Mouse (Mus musculus): ENCODE measurements at regions not wholly inside any gene's neighbourhood (a gene's known extent, or its start where the extent isn't known, plus 50 kb on each side); places are given as distances from the start of the nearest gene placed in this dataset.

DNA sequence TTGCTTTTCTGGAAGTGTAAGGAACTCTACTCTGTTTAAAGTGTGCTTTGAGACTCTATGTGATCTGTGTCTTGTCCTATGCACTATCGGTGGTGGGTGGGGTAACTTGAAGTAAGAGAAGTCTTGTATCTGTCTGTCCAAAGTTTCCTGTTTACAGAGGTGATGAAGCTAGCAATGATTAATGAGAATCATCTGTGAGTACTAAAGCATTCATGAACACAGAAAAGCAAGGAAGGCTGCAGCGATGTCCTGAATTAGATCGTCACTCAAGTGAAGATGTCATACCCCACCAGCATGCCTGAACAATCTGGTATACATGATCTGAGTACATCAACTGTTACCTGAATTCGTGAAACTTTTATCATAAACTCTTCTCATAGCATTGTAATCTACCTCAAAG lies 85.4 kb upstream of the Pgr start:
- Histone ChIP-seq H3K4me3 (ENCODE audit: low read depth, low read length) (no peak overlapping the region), H3K4me2 (no peak overlapping the region), H3K4me1 (ENCODE audit: insufficient read depth) (no peaks in the 10 kb centered on the region), H3K9me3 (ENCODE audit: low read depth, low read length) (no peaks in the 10 kb centered on the region), H3K9ac (no peak overlapping the region), H3K27ac (ENCODE audit: low read depth) (no peak overlapping the region), H3K27me3 (ENCODE audit: insufficient read depth, low read length) (no peaks in the 10 kb centered on the region), H3K36me3 (ENCODE audit: insufficient read depth) (no peaks in the 10 kb centered on the region)
- no peak for ATAC-seq (ENCODE audit: insufficient read depth)
- 72% methylated on average over 4 of the region's 4 CpGs for WGBS
- DNase-seq, result no peak
- TF ChIP-seq CTCF (IDR thresholded peaks at IDR 0.05; ENCODE audit: low read depth), result no peak

DNA sequence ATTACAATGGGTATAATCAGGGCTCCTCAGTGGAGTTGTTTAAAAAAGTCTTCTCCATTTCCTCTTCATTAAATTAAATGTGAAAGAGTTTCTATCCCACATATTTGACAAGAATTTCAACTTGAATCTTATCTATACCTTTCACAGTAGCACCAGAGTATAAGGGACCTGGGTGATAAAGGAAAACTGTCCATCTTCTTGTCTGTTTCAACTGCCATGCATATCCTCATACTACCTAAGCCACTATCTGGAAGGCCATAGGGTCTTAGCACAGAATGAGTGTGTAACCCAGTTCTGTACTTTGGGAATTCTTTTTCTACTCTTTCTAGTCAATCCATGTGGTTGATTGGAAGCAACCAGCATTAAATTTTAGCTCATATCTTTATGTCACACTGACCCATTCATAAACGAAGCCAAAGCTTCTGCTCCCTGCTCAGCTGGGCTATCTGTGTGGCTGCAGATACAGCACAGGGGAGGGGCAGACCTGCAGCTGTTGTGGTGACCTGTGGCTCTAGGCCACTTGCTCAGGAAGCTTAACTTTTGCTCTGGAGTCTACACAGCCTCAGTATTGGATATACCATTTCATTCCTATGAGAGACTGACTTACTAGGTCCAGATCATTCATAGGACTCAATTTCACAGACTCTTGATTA lies 75.8 kb upstream of the Pgr start:
- DNase-seq (no peak), ATAC-seq (ENCODE audit: insufficient read depth) (no peak)
- Histone ChIP-seq H3K4me3 (ENCODE audit: low read depth, low read length) (no peak overlapping the region), H3K36me3 (ENCODE audit: insufficient read depth) (no peaks in the 10 kb centered on the region), H3K27me3 (ENCODE audit: insufficient read depth, low read length) (no peaks in the 10 kb centered on the region), H3K4me2 (no peak overlapping the region), H3K27ac (ENCODE audit: low read depth) (no peak overlapping the region), H3K9ac (no peak overlapping the region), H3K9me3 (ENCODE audit: low read depth, low read length) (no peaks in the 10 kb centered on the region), H3K4me1 (ENCODE audit: insufficient read depth) (no peaks in the 10 kb centered on the region)
- WGBS, result 40% methylated on average over 1 of the region's 1 CpGs
- no peak for TF ChIP-seq CTCF (IDR thresholded peaks at IDR 0.05; ENCODE audit: low read depth)

DNA sequence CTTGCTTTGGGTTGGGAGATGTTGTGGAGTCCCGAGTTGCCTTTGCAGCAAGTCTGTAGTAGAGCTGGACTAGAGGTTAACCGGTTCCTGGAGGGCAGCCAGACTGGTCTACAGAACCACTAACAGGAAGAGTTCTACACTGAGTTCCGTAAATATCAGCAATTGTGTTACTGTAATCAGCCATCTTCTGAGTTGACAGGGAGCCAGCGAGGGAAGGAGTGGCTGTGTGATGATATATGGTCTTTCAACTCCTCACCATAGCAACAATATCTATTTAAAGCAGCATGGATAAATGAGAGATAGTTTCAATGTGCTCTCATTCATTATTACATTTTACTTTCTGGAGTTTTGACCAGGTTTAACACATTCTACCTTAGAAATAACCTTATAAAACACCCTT lies 67.5 kb upstream of the Pgr start:
- Histone ChIP-seq H3K4me3 (ENCODE audit: low read depth, low read length) (no peak overlapping the region), H3K27ac (ENCODE audit: low read depth) (no peak overlapping the region), H3K9ac (no peak overlapping the region), H3K9me3 (ENCODE audit: low read depth, low read length) (no peaks in the 10 kb centered on the region), H3K27me3 (ENCODE audit: insufficient read depth, low read length) (no peaks in the 10 kb centered on the region), H3K4me1 (ENCODE audit: insufficient read depth) (no peaks in the 10 kb centered on the region), H3K4me2 (no peak overlapping the region), H3K36me3 (ENCODE audit: insufficient read depth) (no peaks in the 10 kb centered on the region)
- ATAC-seq (ENCODE audit: insufficient read depth) (no peak), DNase-seq (peak; percentile 11)
- no peak for TF ChIP-seq CTCF (IDR thresholded peaks at IDR 0.05; ENCODE audit: low read depth)
- WGBS, result 64% methylated on average over 4 of the region's 4 CpGs

DNA sequence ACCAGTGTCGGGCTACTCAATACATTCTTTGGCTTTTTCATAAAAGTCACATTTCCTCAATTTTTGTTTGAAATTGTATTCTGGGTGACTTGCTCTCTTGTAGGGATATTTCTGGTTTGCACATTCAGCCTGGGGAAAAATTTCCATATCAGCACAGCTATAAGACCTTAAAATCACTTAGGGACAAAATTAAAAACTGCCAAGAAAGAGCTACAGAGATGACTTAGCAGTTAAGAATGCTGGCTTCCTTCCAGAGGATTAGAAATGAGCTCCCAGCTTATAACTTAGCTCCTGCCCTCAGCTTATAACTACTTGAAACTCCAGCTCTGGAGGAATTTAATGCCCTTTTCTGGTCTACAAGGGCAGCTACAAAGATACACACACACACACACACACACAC lies 62.6 kb upstream of the Pgr start:
- no peak for TF ChIP-seq CTCF (IDR thresholded peaks at IDR 0.05; ENCODE audit: low read depth)
- WGBS, result 53% methylated on average over 1 of the region's 1 CpGs
- Histone ChIP-seq H3K36me3 (ENCODE audit: insufficient read depth) (no peaks in the 10 kb centered on the region), H3K4me3 (ENCODE audit: low read depth, low read length) (no peak overlapping the region), H3K4me2 (no peak overlapping the region), H3K27me3 (ENCODE audit: insufficient read depth, low read length) (no peaks in the 10 kb centered on the region), H3K4me1 (ENCODE audit: insufficient read depth) (no peaks in the 10 kb centered on the region), H3K9ac (no peak overlapping the region), H3K27ac (ENCODE audit: low read depth) (no peak overlapping the region), H3K9me3 (ENCODE audit: low read depth, low read length) (no peaks in the 10 kb centered on the region)
- ATAC-seq (ENCODE audit: insufficient read depth), result no peak
- peak; percentile 3 for DNase-seq

DNA sequence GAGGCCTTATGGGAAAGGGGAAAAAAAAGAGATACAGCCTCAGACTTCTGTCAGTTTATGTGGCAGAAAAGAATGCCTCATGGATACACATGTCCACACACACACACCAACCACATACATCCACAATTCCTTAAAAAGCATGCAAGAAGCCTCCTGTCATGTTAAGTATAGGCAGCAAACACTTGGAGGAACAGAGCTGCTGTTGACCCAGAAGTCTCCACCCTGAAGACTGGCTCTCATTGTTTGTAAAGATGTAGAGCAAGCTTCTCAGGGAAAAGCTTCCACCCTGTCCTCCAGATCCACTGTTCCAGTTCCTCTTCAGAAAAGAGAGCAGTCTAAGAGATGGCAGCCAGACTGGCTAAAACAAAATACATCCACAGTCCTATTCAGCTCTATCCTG lies 61.3 kb upstream of the Pgr start:
- Histone ChIP-seq H3K4me1 (ENCODE audit: insufficient read depth) (no peaks in the 10 kb centered on the region), H3K36me3 (ENCODE audit: insufficient read depth) (no peaks in the 10 kb centered on the region), H3K27me3 (ENCODE audit: insufficient read depth, low read length) (no peaks in the 10 kb centered on the region), H3K9me3 (ENCODE audit: low read depth, low read length) (no peaks in the 10 kb centered on the region), H3K27ac (ENCODE audit: low read depth) (no peak overlapping the region), H3K4me3 (ENCODE audit: low read depth, low read length) (no peak overlapping the region), H3K4me2 (no peak overlapping the region), H3K9ac (no peak overlapping the region)
- no peak for ATAC-seq (ENCODE audit: insufficient read depth)
- no peak for DNase-seq
- no peak for TF ChIP-seq CTCF (IDR thresholded peaks at IDR 0.05; ENCODE audit: low read depth)

DNA sequence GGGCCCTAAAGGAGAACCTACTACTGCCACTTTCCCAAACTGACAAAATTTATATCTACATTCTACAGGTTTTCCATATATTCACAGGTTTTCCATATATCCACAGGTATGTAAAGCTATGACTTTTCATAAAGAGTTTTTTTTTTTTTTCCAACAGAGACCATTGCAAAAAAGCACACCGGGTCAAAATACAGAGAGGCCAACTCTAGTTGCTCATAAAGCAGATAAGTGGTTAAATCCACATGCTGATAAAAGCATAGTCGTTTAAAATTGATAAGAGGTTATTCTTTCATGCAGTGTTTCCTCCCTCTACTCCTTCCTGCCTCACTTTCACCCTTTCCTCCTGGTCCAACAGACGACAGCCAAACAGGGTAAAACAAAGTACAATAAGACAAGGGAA lies 60.7 kb upstream of the Pgr start:
- Histone ChIP-seq H3K9ac (no peak overlapping the region), H3K27ac (ENCODE audit: low read depth) (no peak overlapping the region), H3K4me3 (ENCODE audit: low read depth, low read length) (no peak overlapping the region), H3K4me1 (ENCODE audit: insufficient read depth) (no peaks in the 10 kb centered on the region), H3K4me2 (no peak overlapping the region), H3K9me3 (ENCODE audit: low read depth, low read length) (no peaks in the 10 kb centered on the region), H3K36me3 (ENCODE audit: insufficient read depth) (no peaks in the 10 kb centered on the region), H3K27me3 (ENCODE audit: insufficient read depth, low read length) (no peaks in the 10 kb centered on the region)
- DNase-seq (no peak), ATAC-seq (ENCODE audit: insufficient read depth) (no peak)
- no peak for TF ChIP-seq CTCF (IDR thresholded peaks at IDR 0.05; ENCODE audit: low read depth)
- WGBS, result 49% methylated on average over 3 of the region's 3 CpGs

Measured in lung, embryonic 14.5 days (tissue).